Mouse (Mus musculus): ENCODE measurements around the gene Tmem178b. TPM values are rescaled to one million over a fixed set of nuclear protein-coding genes. Genes with fewer than 3 reads are reported as not detected.

The Tmem178b gene
- total RNA-seq (2023) = not detected

GRCm38 (mm10) chr6:39872901-39873591, at the start of gene Tmem178b:
Tmem178b (plus strand) TSS chr6:39873271.

Other genes starting within 250 kb of the Tmem178b start
- gene Braf, start 147.8 kb upstream of the Tmem178b start, total RNA-seq (2023) = 10 to 100 TPM; 41.9 to 46.5 TPM
- 10 to 100 TPM; 40.5 to 41.7 TPM for gene Mrps33, start 62.3 kb upstream of the Tmem178b start, total RNA-seq (2023)